Mouse (Mus musculus) urinary bladder, postnatal 25 days (tissue): ENCODE data around the gene Slc35f1.

Source experiments
- DNase-seq: peaks from one replicate; pipeline ENCODE4 v3.0.0; 2022; ENCODE audit warnings: low spot score

The Slc35f1 gene

DNA sequence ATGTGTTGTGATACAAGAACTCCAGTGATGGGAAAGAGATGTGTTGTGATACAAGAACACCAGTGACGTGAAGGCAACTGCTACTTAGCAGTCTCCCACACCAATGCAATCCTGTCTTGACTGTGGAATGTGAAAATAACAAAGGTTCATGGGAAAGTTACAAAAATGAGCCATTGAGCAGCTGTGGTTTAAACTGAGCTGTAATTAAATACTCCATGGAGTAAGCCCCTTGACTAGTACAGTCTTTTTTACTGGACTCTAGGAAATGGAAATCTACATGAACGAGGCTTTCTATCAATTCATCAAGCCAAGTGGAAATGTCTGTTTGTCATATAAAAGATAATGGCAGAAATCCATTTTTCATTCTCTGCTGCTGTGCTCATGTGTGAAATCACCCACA, 411.1 kb downstream of the Slc35f1 start:
- no peak for DNase-seq

DNA sequence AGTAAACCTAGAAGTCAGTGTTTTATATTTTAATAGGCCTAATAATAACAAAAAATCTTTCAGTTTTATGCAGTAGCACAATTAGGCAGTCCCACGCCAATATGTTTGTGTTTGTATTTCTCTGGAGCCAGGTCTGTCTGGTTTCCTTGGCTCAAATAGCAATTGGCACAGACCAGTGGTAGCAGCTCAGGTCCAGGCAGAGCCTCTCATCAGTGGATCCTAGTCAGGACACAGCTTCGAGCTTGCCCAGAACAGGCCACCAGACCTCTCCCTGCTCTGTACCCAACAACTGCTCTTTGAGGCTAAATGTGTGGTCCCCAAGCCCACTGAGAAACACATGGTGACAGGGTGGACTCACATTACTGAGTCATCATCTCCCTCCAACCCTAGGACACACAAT, 412.1 kb downstream of the Slc35f1 start:
- no peak for DNase-seq

DNA sequence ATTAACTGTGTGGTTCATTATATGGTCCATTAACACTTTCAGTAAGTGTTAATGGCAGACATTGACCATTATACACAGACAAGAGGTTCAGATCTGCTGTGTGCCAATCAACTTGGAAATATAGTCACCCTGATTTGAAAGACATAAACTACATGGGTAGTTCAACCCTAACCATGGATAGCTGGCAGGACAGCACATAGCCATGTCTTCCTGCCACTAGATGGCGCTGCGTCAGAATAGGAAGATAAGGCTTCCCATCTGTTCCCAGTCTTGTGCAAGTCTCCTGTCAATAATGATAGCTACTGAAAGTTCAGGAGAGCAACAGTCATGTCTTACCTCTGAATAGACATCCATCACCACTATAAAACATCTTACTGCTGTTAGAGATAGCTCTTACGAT, 424.7 kb downstream of the Slc35f1 start:
- peak; percentile 26 for DNase-seq

DNA sequence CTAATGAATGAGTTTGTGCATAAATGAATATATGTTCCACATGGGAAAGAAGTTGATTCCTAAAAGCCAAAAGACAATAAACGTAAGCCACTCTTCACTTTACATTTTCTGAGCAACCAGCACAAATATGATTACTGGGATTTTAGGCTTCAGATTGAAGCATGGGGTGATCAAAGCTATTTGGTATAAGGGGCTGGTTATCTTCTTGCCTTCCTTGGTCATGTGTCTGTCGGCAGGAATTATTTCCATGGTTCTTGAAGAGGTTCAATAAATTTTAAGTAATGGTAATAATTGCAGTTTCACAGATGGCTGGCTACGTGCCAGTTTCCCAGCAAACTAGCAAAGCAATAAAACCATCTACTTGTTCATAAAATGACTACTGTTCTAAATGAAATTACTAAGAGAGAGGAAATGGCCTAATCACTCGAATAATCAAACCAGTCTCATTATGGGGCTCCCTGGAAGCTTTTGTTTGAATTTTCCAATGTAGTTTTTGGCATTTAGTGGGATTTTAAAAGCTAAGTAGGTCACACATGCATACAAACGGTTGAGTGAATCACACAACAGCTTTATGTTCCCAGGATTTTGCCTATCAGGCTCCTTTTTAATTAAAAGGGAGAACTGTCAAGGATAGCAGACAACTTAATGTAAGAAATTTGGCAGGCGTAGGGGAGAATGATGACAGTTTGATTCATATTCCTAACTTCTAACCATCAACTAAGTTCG, 425.5 kb downstream of the Slc35f1 start:
- DNase-seq: no peak

DNA sequence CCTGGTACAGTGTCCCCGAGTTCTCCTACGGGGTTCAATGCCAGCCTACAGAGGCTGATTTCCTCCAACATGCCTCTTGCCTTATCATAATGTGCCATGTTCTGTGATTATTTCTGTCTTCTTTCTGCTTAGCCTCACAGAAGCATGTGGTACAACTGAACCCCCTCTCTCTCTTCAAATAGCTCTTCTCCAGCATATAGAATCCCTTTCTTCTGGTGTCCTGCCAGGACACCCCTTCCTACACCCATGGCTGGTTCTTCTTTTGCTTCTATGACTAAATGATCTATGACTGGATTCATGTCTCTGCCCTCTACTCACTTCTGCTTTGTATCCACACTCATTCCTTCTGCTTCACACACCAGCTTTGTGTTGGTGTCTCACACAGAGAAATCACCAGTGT, 430.3 kb downstream of the Slc35f1 start:
- DNase-seq: no peak

DNA sequence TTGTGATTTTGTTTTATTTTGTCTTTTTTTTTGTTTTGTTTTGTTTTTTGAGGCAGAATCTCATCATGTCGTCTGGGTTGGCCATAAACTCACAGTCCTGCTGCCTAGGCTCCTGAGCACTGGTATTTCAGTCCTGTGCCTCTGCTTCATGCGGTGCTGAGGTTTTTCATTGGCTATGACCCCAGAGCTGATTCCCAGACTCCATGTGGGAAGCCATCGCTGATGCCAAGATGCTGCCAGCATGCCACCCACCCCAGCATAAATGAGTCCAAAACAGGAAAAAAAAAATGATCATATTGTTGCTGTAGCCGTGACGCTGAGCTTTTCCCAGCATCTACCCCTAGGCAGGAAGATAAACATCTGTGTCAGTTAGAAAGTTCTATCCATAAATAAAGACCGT, 434.0 kb downstream of the Slc35f1 start:
- DNase-seq: no peak

DNA sequence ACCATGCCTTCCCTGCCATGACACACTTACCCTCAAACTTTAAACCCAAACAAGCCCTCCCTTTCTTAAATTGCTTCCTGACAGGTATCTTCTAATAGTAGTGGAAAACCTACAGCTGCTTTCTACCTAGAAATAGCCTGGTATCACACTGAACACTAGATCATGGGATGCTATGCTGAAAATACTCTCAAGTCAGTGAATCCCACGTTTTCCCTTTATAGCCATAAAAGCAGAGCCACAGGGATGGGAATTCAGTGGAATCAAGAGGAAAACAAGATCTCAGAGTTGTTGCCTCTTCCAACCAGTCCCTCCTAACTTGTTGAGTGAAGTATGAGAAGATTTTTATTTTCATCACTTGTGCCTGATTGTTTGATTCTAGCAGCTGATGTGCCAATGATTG, 442.4 kb downstream of the Slc35f1 start:
- DNase-seq: no peak

DNA sequence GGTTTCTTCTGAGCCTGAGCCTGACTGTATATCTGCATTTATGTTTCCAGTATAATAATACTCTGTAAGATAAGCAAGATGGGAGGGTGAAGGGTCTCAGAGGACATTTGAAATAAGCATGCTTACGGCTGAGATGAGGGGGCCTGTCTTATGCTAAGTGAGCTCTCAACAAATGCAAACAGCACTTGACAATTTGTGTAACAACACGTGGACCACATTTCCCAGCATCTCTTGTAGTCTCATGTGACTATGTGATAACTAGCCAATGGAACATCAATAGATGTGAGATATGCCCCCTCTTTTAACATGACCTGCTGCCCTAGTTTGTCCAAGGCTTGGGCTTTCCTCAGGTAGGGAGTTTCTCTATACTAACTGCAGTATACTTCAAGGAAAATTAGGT, 460.0 kb downstream of the Slc35f1 start:
- DNase-seq: no peak

- no peak for DNase-seq
These were observed 460.6 kb downstream of the Slc35f1 start for GRCm38 (mm10) chr10:53150916-53151315.

- no peak for DNase-seq
These were observed 466.0 kb downstream of the Slc35f1 start for GRCm38 (mm10) chr10:53156374-53156773.

DNA sequence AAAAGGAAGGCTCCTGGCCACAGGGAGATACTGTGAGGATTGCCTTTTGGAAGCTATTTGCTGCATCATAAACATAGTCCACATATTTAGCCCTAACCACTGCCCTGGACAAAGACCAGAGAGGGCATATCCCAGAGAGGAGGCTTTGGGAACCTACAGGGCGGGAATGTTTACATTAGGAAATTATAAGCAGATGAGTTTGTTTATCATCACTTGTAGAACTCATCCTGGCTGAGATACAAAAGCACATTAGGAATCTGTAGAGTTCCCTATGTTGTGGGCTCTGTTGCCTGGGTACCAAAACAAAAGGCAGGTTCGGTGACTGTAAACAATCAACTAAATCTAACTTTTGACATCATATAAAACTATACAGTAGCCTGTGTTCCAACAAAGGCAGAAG, 467.4 kb downstream of the Slc35f1 start:
- no peak for DNase-seq
